ENCODE assay signal across 8 mouse cellular contexts in the genomic region with DNA sequence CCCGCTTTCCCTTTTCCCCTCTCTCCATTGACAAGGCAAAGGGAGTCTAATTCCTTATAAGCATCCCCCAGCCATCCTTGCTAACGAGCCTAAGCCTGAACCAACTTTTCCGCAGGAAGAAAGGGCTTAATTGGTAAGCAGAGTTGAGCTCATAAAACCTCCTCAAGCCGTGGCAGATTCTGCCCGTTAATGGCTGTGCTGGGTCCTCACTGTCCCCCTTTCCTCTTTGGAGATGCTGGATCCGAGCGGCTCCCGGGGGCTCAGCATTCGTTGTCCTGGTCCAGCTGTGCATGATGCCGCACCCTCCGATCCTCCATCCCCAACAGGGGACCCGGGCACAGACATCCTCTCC. TPM values are rescaled to one million over a fixed set of nuclear protein-coding genes. Genes with fewer than 3 reads are reported as not detected.
DNase-seq lines count a peak whose midpoint lies in the region; ATAC-seq and TF ChIP-seq lines count a peak whose summit lies in the region.

No protein-coding gene starts in this region.

- H3K27me3 ChIP-seq in heart, embryonic 12.5 days (replicated peaks), result peaks cover 29% of the 10 kb centered on the region
- peaks cover 21% of the 10 kb centered on the region for H3K27me3 ChIP-seq in embryonic facial prominence, embryonic 14.5 days (replicated peaks; ENCODE audit: control insufficient read depth, insufficient read depth, low read length)
- peaks cover 42% of the 10 kb centered on the region for H3K27me3 ChIP-seq in limb, embryonic 13.5 days
- peaks cover 23% of the 10 kb centered on the region for H3K27me3 ChIP-seq in stomach, embryonic 16.5 days (ENCODE audit: control insufficient read depth, insufficient read depth, low read length)

- in situ Hi-C loops in ES-E14 (cut with MboI; ENCODE audit: low sequenced_read_pairs in 2 of 2, unreplicated experiment in 2 of 2), result no loop called here

- H3K4me3 ChIP-seq in heart, embryonic 12.5 days, result peak overlapping the region; percentile 60
- peak overlapping the region; percentile 82 to 83 for H3K4me3 ChIP-seq in ES-E14 (ENCODE audit: insufficient read depth in 1 of 2, low read depth in 1 of 2, low read length in 2 of 2, poor library complexity in 1 of 2, severe bottlenecking in 1 of 2)
- H3K4me3 ChIP-seq in embryonic facial prominence, embryonic 14.5 days (ENCODE audit: low read depth, low read length), result peak overlapping the region; percentile 53
- H3K4me3 ChIP-seq in limb, embryonic 13.5 days, result peak overlapping the region; percentile 57
- peak overlapping the region; percentile 55 for H3K4me3 ChIP-seq in stomach, embryonic 16.5 days (replicated peaks; ENCODE audit: low read length)

- ATAC-seq in heart, embryonic 12.5 days (ENCODE audit: insufficient number of reproducible peaks, low FRiP score), result no peak
- ATAC-seq in embryonic facial prominence, embryonic 14.5 days (ENCODE audit: low read depth), result no peak
- peak; percentile 30; the same call in 1 of the 2 replicates for ATAC-seq in limb, embryonic 13.5 days (ENCODE audit: low FRiP score, low read depth)
- no peak for ATAC-seq in stomach, embryonic 16.5 days (ENCODE audit: insufficient read depth, low FRiP score)

- no peak for DNase-seq in heart, postnatal 4 days
- DNase-seq in ES-E14 (ENCODE audit: low read depth, low spot score), result peak; percentile 12
- peak; percentile 25 for DNase-seq in embryonic facial prominence, embryonic 14.5 days (ENCODE audit: low spot score)
- no peak for DNase-seq in layer of hippocampus, adult 9-11 months
- DNase-seq in adrenal gland, postnatal 4 days (ENCODE audit: low spot score in 2 of 2), result no peak

- 0 out of 2 replicates have a peak, but pooled peaks cover 5% of the 10 kb centered on the region for H3K4me1 ChIP-seq in heart, embryonic 12.5 days (replicated peaks)
- H3K4me1 ChIP-seq in ES-E14 (ENCODE audit: control insufficient read depth in 2 of 2, insufficient read depth in 2 of 2, low read length in 2 of 2, poor library complexity in 1 of 2), result peaks cover 0 to 4% of the 10 kb centered on the region in 2 experiments; a peak in 1 of 4 replicates
- H3K4me1 ChIP-seq in embryonic facial prominence, embryonic 14.5 days (ENCODE audit: control insufficient read depth, insufficient read depth, low read length), result no peaks in the 10 kb centered on the region
- peaks cover 7% of the 10 kb centered on the region; the same call in 1 of the 2 replicates for H3K4me1 ChIP-seq in limb, embryonic 13.5 days
- 0 out of 2 replicates have a peak, but pooled peaks cover 2% of the 10 kb centered on the region for H3K4me1 ChIP-seq in stomach, embryonic 16.5 days (ENCODE audit: control insufficient read depth, insufficient read depth, low read length)

- peak overlapping the region; percentile 95 for H3K4me2 ChIP-seq in heart, embryonic 12.5 days
- H3K4me2 ChIP-seq in embryonic facial prominence, embryonic 14.5 days (ENCODE audit: low read depth, low read length), result peak overlapping the region; percentile 88
- peak overlapping the region; percentile 96 for H3K4me2 ChIP-seq in limb, embryonic 13.5 days (replicated peaks)
- H3K4me2 ChIP-seq in stomach, embryonic 16.5 days (ENCODE audit: low read depth, low read length), result peak overlapping the region; percentile 82

- H3K27ac ChIP-seq in heart, embryonic 12.5 days (ENCODE audit: poor library complexity, severe bottlenecking), result no peak overlapping the region
- no peak overlapping the region for H3K27ac ChIP-seq in ES-E14 (ENCODE audit: insufficient read depth, low read depth, low read length, poor library complexity, severe bottlenecking)
- H3K27ac ChIP-seq in embryonic facial prominence, embryonic 14.5 days (replicated peaks; ENCODE audit: low read depth, low read length), result no peak overlapping the region
- H3K27ac ChIP-seq in limb, embryonic 13.5 days, result no peak overlapping the region
- no peak overlapping the region for H3K27ac ChIP-seq in stomach, embryonic 16.5 days (ENCODE audit: low read length)

- 3% methylated on average over 12 of the region's 12 CpGs for WGBS in heart, embryonic 12.5 days
- 0% methylated on average over 12 of the region's 12 CpGs for WGBS in embryonic facial prominence, embryonic 14.5 days
- WGBS in limb, embryonic 13.5 days, result under 1% methylated on average over 12 of the region's 12 CpGs
- 1% methylated on average over 12 of the region's 12 CpGs for WGBS in stomach, embryonic 16.5 days

- peak overlapping the region; percentile 53; the same call in 1 of the 2 replicates for H3K9ac ChIP-seq in heart, embryonic 12.5 days
- peak overlapping the region; percentile 78 for H3K9ac ChIP-seq in ES-E14 (ENCODE audit: insufficient read depth, low read depth, low read length, poor library complexity, severe bottlenecking)
- peak overlapping the region; percentile 64 for H3K9ac ChIP-seq in embryonic facial prominence, embryonic 14.5 days (ENCODE audit: low read depth, low read length)
- H3K9ac ChIP-seq in limb, embryonic 13.5 days, result peak overlapping the region; percentile 70
- peak overlapping the region; percentile 66 for H3K9ac ChIP-seq in stomach, embryonic 16.5 days (ENCODE audit: low read length)

- H3K9me3 ChIP-seq in heart, embryonic 12.5 days (replicated peaks), result no peaks in the 10 kb centered on the region
- no peaks in the 10 kb centered on the region for H3K9me3 ChIP-seq in ES-E14 (ENCODE audit: control insufficient read depth, insufficient read depth, low read depth, low read length)
- H3K9me3 ChIP-seq in embryonic facial prominence, embryonic 14.5 days (ENCODE audit: control insufficient read depth, low read length), result no peaks in the 10 kb centered on the region
- no peaks in the 10 kb centered on the region for H3K9me3 ChIP-seq in limb, embryonic 13.5 days
- no peaks in the 10 kb centered on the region for H3K9me3 ChIP-seq in stomach, embryonic 16.5 days (replicated peaks; ENCODE audit: control insufficient read depth, low read length)

- H3K36me3 ChIP-seq in heart, embryonic 12.5 days, result no peaks in the 10 kb centered on the region
- H3K36me3 ChIP-seq in ES-E14 (ENCODE audit: control insufficient read depth, insufficient read depth, low read length, poor library complexity, severe bottlenecking), result no peaks in the 10 kb centered on the region
- no peaks in the 10 kb centered on the region for H3K36me3 ChIP-seq in embryonic facial prominence, embryonic 14.5 days (ENCODE audit: control insufficient read depth, insufficient read depth, low read length)
- no peaks in the 10 kb centered on the region for H3K36me3 ChIP-seq in limb, embryonic 13.5 days
- no peaks in the 10 kb centered on the region for H3K36me3 ChIP-seq in stomach, embryonic 16.5 days (ENCODE audit: control insufficient read depth, insufficient read depth, low read length)

TF ChIP-seq in ES-E14, 5 proteins besides CTCF, POLR2A, EP300 and RAD21:
- TF ChIP-seq CHD2 (IDR thresholded peaks at IDR 0.05; ENCODE audit: low read depth, low read length) (no peak), HCFC1 (IDR thresholded peaks at IDR 0.05; ENCODE audit: borderline replicate concordance, insufficient read depth, low read length) (no peak), MAFK (IDR thresholded peaks at IDR 0.05; ENCODE audit: insufficient read depth, low read depth, low read length) (no peak), ZC3H11A (IDR thresholded peaks at IDR 0.05; ENCODE audit: borderline replicate concordance, low read depth, low read length) (no peak), ZNF384 (IDR thresholded peaks at IDR 0.05; ENCODE audit: low read depth, low read length) (no peak)

RNA-seq across cellular contexts. Expression of a gene that starts 0.8 kb away (rescaled TPM):
- polyA plus RNA-seq in heart, embryonic 12.5 days (2016; fragmentation: Nextera tagmentation; extraction: Ambion mirVana), result 0.17 and 0.26 TPM in 2 replicates
- total RNA-seq in heart, postnatal 4 days (2021), result under 1 TPM; 0.11 to 0.38 TPM
- total RNA-seq in ES-E14 (2012; rRNA removed), result 0.79 and 0.85 TPM in 2 replicates
- polyA plus RNA-seq in embryonic facial prominence, embryonic 14.5 days (2014; fragmentation: Nextera tagmentation; extraction: Ambion mirVana), result 0.38 and 0.45 TPM in 2 replicates
- polyA plus RNA-seq in limb, embryonic 13.5 days (2015; fragmentation: Nextera tagmentation; extraction: Ambion mirVana), result 0.34 and 0.91 TPM in 2 replicates
- polyA plus RNA-seq in stomach, embryonic 16.5 days (2015; fragmentation: Nextera tagmentation; extraction: Ambion mirVana), result 0.24 and 0.27 TPM in 2 replicates
- total RNA-seq in adrenal gland, postnatal 4 days (2021), result 1 to 10 TPM; 3.6 to 5.1 TPM

Comparison
In these comparisons a context has a peak if more than half of its experiments do, and no peak if none do; other contexts are left out.
1. DNase-seq: peak in ES-E14 (single experiment) and embryonic facial prominence, embryonic 14.5 days (single experiment); none in heart, postnatal 4 days (single experiment), layer of hippocampus, adult 9-11 months (single experiment) and adrenal gland, postnatal 4 days (0 of 2).
2. Peak in every context shown above with its lines, with median percentiles within 50 percentile points of each other: H3K4me2 ChIP-seq, H3K4me3 ChIP-seq and H3K9ac ChIP-seq.